Mouse (Mus musculus) hindbrain, embryonic 15.5 days (tissue): Measurements from ENCODE around the gene Pbx3. TPM values are rescaled to one million over a fixed set of nuclear protein-coding genes. Genes with fewer than 3 reads are reported as not detected.
A peak's percentile ranks its signal among the peaks of the same experiment; 100 is the strongest.

Source experiments
- ATAC-seq: fragments of 200-750 bp; cut with Nextera tagmentation; 2 replicates; pipeline ENCODE4 v1.8.0; 2017; ENCODE audit warnings: low read depth, moderate number of reproducible peaks, moderate TSS enrichment; ENCODE audit not compliant: low FRiP score
- H3K27ac ChIP-seq: fragments of 300-500 bp; sonication (generic); replicated peaks from 2 replicates; pipeline ENCODE4 v1.5.1; 2015; ENCODE audit warnings: mild to moderate bottlenecking, inconsistent platforms
- H3K27me3 ChIP-seq: fragments of 300-500 bp; sonication (generic); 2 replicates; pipeline ENCODE4 v1.6.1; 2015; ENCODE audit warnings: control low read depth, inconsistent platforms
- H3K36me3 ChIP-seq: fragments of 300-500 bp; sonication (generic); 2 replicates; pipeline ENCODE4 v1.6.1; 2015; ENCODE audit warnings: control low read depth, inconsistent platforms
- H3K4me1 ChIP-seq: fragments of 300-500 bp; sonication (generic); replicated peaks from 2 replicates; pipeline ENCODE4 v1.6.1; 2015; ENCODE audit warnings: control low read depth, inconsistent platforms
- H3K4me2 ChIP-seq: fragments of 300-500 bp; sonication (generic); 2 replicates; pipeline ENCODE4 v1.6.1; 2015; ENCODE audit warnings: moderate library complexity, mild to moderate bottlenecking, inconsistent platforms
- H3K4me3 ChIP-seq: fragments of 300-500 bp; sonication (generic); 2 replicates; pipeline ENCODE4 v1.5.1; 2015; ENCODE audit warnings: mild to moderate bottlenecking, inconsistent platforms
- H3K9ac ChIP-seq: fragments of 300-500 bp; sonication (generic); 2 replicates; pipeline ENCODE4 v1.6.1; 2015; ENCODE audit warnings: inconsistent platforms
- H3K9me3 ChIP-seq: fragments of 300-500 bp; sonication (generic); 2 replicates; pipeline ENCODE4 v1.6.1; 2016; ENCODE audit warnings: control low read depth, inconsistent platforms
- WGBS: fragments of 180-500 bp; shearing (Covaris S2); methylation state at CpG from one replicate; pipeline ENCODE4 v1.1.7; 2015; 5-methylcytosine and 5-hydroxymethylcytosine counted together
- polyA plus RNA-seq: library from polyadenylated mRNA; unstranded; fragments of >200 nt; fragmentation: Nextera tagmentation; extraction: Ambion mirVana; gene quantifications from 2 replicates; pipeline ENCODE4 v1.2.1, GENCODE M21; 2015

Pbx3 gene
- polyA plus RNA-seq, 1 experiment from 2014 or later: 130 TPM

DNA sequence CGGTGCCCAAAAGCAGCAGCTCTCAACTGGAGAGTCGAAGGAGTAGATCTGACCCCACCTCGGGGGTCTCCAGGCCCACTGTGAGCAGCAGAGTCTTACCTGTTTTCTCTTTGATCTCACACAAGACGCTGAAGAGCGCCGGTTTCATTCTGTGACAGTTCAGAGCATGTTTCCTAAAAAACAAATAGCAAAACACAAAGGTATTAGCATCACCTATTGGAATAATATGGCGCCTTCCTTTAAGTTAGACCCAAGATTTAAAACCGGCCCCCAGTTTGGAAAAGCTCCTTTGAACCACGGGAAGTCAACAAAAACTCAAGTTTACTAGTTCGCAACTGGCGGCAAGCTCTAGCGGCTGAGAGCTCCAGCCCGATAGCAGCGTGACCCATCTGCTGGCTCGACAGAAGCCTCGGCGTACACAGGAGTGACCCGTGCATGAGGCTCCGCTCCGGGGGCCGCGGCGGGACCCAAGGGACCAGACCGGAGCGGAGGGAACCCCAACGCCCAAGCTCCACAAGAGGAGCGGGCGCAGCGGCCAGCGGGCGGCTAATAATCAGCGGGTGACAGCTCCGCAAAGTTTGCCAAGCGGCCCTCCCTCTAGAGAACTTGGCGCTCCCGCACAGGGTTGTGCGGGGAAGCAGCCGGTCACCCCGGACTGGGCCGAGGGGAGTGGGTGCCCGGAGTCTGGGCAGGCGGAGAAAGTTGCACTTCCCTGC is 2.1 kb downstream of the Pbx3 start:
- Histone ChIP-seq H3K36me3 (no peaks in the 10 kb centered on the region), H3K9me3 (no peaks in the 10 kb centered on the region), H3K4me1 (peaks cover 31% of the 10 kb centered on the region), H3K9ac (peak overlapping the region; percentile 79), H3K4me2 (peak overlapping the region; percentile 76), H3K27me3 (no peaks in the 10 kb centered on the region), H3K27ac (peak overlapping the region; percentile 97), H3K4me3 (peak overlapping the region; percentile 78)
- WGBS: under 1% methylated on average over 42 of the region's 42 CpGs
- no peak for ATAC-seq

DNA sequence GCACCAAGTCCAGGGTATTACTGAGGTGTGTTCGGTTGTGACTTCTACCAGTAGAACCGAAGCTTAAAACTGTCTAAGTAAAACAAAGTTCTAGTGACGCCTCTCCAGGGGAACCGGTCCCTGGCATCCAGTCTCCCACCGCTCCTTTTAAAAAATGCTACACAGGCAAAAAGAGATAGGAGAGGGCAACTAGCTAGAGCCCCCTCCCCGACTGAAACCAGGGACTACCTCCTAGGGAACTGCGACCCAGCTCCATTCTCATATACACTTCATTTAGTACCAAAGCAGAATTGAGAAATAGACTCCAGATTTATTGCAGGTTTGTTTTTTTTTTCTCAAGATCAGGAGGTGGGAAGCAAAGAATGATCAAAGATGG is 2.6 kb downstream of the Pbx3 start:
- Histone ChIP-seq H3K36me3 (no peaks in the 10 kb centered on the region), H3K9ac (peak overlapping the region; percentile 79), H3K27me3 (no peaks in the 10 kb centered on the region), H3K9me3 (no peaks in the 10 kb centered on the region), H3K4me3 (peak overlapping the region; percentile 78), H3K27ac (peak overlapping the region; percentile 97), H3K4me1 (peaks cover 31% of the 10 kb centered on the region), H3K4me2 (peak overlapping the region; percentile 76)
- ATAC-seq: no peak
- WGBS: 4% methylated on average over 7 of the region's 7 CpGs

DNA sequence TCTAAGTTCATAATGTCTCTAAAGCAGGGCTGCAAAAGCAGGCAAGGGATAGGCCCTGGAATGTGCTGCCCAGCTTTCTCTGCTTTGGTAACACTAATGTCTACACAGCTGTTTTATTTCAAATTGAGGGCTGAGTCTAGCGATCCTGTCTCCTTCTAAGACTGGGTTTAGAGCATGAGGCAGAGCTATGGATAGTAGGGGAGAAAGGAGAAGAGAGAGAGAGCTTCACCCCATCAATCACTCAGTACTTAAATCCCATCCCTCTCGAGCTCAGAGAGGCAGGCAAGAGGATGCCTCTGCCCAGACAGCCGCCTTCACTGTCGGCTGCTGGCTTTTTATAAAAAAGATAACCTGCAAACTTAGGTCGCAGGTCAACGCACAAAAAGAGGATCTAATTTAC is 4.5 kb downstream of the Pbx3 start:
- H3K27ac ChIP-seq: peak overlapping the region; percentile 77
- peak overlapping the region; percentile 37 for H3K4me3 ChIP-seq
- no peaks in the 10 kb centered on the region for H3K9me3 ChIP-seq
- peaks cover 31% of the 10 kb centered on the region for H3K4me1 ChIP-seq
- WGBS: 21% methylated on average over 6 of the region's 6 CpGs
- no peaks in the 10 kb centered on the region for H3K36me3 ChIP-seq
- H3K9ac ChIP-seq: peak overlapping the region; percentile 53
- no peaks in the 10 kb centered on the region for H3K27me3 ChIP-seq
- ATAC-seq: no peak
- peak overlapping the region; percentile 55 for H3K4me2 ChIP-seq

DNA sequence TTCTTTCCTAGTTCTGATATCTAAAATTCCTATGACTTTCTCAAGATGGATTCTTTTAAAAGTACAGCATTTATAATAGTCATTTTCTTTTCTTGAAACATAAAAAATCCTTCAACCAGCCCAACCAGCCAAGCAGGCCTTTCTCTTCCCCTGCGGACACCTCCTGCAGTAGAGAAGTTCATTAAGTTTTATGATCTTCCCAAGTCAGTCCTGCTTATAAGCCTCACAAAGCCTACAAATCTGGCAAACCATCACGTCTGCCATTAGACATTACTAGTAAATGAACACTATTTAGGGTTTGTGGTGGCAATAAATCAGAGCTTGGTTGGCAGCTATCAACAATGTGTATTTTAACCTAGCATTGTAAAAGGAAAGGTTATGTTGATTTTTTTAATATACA is 5.9 kb downstream of the Pbx3 start:
- Histone ChIP-seq H3K36me3 (no peaks in the 10 kb centered on the region), H3K27ac (peak overlapping the region; percentile 56; the same call in 1 of the 2 replicates), H3K9me3 (no peaks in the 10 kb centered on the region), H3K4me2 (peak overlapping the region; percentile 55), H3K9ac (no peak overlapping the region), H3K4me1 (peaks cover 28% of the 10 kb centered on the region), H3K27me3 (no peaks in the 10 kb centered on the region), H3K4me3 (peak overlapping the region; percentile 28)
- no peak for ATAC-seq
- WGBS: 42% methylated on average over 2 of the region's 2 CpGs

DNA sequence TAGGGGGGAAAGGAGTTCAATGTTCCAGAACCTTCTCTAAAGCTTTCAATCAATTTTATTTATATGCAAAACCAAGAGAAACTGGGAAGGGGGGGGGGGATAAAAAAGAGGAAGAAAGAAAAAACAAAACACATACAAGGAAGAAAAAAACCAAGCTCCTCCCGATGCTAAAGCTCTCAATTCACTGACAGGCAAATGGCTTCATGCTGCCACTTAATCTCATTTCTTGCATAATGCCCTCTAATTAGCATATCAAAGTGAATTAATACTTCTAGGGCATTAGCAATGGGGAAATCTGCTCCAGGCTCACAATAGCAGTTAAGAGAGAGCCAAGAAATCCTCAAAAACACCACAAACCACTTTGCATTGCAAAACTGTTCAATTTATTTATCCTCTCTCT is 9.3 kb downstream of the Pbx3 start:
- Histone ChIP-seq H3K36me3 (no peaks in the 10 kb centered on the region), H3K4me2 (peak overlapping the region; percentile 34), H3K9me3 (no peaks in the 10 kb centered on the region), H3K9ac (peak overlapping the region; percentile 26; the same call in 1 of the 2 replicates), H3K4me3 (0 out of 2 replicates have a peak overlapping the region, but pooled peaks have one; percentile 1), H3K27me3 (no peaks in the 10 kb centered on the region), H3K4me1 (peaks cover 40% of the 10 kb centered on the region), H3K27ac (peak overlapping the region; percentile 62; the same call in 1 of the 2 replicates)
- WGBS: 7% methylated on average over 1 of the region's 1 CpGs
- no peak for ATAC-seq

DNA sequence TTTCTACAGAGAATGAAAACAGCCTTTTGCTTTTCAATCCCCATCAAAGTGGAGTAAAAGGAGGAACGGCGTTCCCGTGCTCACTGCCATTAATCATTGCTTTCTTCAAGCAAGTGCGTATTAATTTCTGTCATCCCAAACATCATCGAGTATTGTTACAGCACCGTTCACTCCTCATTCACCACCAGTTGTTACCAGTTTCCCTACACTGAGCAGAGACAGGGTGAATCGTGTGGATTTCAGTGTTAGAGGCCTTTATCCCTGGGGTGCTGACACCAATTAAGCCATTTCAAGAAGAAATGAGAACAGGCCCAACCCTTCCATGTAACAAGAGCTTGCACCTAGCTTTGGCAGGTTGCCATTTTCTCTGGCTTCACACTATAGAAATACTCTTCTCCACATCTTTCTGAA is 17.1 kb downstream of the Pbx3 start:
- H3K9ac ChIP-seq: 0 out of 2 replicates have a peak overlapping the region, but pooled peaks have one; percentile 10
- H3K27ac ChIP-seq: peak overlapping the region; percentile 60
- H3K9me3 ChIP-seq: no peaks in the 10 kb centered on the region
- H3K4me3 ChIP-seq: no peak overlapping the region
- ATAC-seq: peak; percentile 37; the same call in 1 of the 2 replicates
- no peaks in the 10 kb centered on the region for H3K27me3 ChIP-seq
- peaks cover 46% of the 10 kb centered on the region for H3K4me1 ChIP-seq
- WGBS: 24% methylated on average over 7 of the region's 7 CpGs
- H3K4me2 ChIP-seq: peak overlapping the region; percentile 29
- H3K36me3 ChIP-seq: no peaks in the 10 kb centered on the region

DNA sequence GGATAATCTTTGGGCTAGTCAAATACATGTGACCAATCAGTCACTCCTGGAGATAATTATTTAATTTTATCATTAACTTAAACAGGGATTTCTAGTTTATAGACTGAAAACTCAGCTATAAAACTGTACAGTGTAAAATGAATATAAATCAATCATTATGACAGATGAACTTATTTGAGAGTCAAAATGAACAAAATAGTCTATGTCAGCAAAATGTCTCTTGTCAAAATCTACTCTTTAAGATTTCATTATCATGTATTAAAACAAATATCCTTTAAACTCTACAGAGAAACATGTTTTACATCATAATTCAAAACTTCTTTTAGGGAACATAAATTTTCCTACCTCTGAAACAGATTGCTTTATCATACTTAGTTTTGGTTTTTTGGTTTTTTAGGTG is 20.9 kb downstream of the Pbx3 start:
- no peaks in the 10 kb centered on the region for H3K9me3 ChIP-seq
- no peak overlapping the region for H3K4me3 ChIP-seq
- no peak overlapping the region for H3K4me2 ChIP-seq
- no peak for ATAC-seq
- H3K36me3 ChIP-seq: no peaks in the 10 kb centered on the region
- peaks cover 25% of the 10 kb centered on the region for H3K4me1 ChIP-seq
- H3K9ac ChIP-seq: no peak overlapping the region
- H3K27me3 ChIP-seq: no peaks in the 10 kb centered on the region
- H3K27ac ChIP-seq: no peak overlapping the region

DNA sequence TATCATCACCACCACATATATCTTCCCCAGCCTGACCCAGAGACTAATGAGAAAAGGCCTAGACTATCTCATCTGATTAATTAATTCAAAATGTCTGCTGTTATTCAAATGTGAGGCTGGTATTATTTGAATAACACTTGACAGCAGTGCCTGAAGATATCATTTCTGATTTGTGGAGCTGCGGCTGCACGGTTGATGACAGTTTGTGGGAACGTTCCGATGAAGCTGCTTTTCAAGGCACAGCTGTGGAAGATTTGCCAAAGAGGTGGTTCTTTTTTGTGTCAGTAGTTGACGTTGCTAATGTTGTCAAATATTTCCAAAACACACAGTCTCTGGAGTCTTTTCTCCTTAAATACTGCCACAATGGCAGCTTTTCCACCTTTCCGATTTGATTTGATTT is 25.8 kb downstream of the Pbx3 start:
- Histone ChIP-seq H3K4me3 (no peak overlapping the region), H3K36me3 (no peaks in the 10 kb centered on the region), H3K4me1 (peaks cover 10% of the 10 kb centered on the region), H3K9me3 (no peaks in the 10 kb centered on the region), H3K27me3 (no peaks in the 10 kb centered on the region), H3K9ac (no peak overlapping the region), H3K27ac (peak overlapping the region; percentile 26; the same call in 1 of the 2 replicates), H3K4me2 (peak overlapping the region; percentile 13; the same call in 1 of the 2 replicates)
- ATAC-seq: no peak; the same call in 1 of the 2 replicates
- WGBS: 38% methylated on average over 6 of the region's 6 CpGs

DNA sequence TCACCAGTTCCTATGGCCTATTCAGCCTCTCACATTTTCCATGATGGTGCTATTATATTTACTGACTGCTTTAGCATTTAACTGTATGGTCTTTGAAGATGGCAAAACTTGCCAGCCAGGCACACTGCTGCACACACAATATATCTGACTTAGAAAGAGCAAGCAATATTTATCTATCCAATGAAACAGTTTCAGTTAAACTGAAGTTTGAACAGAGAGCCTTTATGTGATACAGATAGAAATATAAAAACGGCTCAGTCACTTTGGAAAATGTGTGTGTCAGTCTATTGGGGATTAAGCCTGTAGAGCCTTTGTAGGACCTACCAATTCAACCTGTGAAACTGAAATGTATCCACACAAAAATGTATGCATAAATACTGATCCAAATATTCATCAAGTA is 74.3 kb downstream of the Pbx3 start:
- Histone ChIP-seq H3K36me3 (no peaks in the 10 kb centered on the region), H3K27ac (no peak overlapping the region), H3K9ac (no peak overlapping the region), H3K27me3 (no peaks in the 10 kb centered on the region), H3K4me2 (no peak overlapping the region), H3K9me3 (no peaks in the 10 kb centered on the region), H3K4me3 (no peak overlapping the region), H3K4me1 (peaks cover 9% of the 10 kb centered on the region)
- ATAC-seq: no peak
- WGBS: 83% methylated on average over 1 of the region's 1 CpGs

DNA sequence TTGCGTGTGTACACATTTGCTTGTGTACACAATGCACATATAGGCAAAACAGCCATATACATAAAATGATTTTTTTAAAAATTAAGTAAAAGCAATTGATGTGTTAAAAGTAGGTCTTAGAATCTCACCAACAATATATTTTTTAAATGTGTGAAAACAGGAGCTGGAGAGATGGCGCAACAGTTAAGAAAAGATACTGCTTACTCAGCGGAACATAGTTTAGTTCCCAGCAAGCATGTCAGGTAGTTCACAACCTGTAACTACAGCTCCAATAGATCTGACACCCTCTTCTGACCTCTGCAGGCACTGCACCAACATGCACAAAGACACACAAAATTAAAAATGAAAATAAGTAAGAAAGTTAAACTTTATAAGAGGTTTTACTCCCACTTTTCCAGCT is 74.7 kb downstream of the Pbx3 start:
- no peak for ATAC-seq
- Histone ChIP-seq H3K9me3 (no peaks in the 10 kb centered on the region), H3K4me2 (no peak overlapping the region)

DNA sequence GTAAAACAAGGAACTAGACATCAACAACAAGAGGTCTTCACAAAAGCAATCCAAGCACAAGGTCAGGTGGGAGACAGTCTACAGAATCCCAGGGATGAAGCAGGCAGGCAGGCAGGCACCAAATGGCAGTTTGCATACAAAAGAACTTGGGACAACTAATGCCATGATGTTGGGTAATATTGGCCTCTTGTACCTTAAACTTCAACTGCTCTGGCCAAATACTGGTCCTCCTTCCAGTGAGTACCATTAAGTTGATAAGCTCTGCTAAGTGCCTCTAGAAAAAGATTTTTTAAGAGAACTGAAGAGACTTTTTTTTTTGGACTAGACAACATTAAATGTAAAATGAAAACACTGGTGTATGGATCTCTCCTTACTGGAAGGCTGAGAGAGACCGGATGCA is 83.2 kb downstream of the Pbx3 start:
- no peak for ATAC-seq

More for the DNA sequence above, 74.7 kb downstream of the Pbx3 start:
- no peaks in the 10 kb centered on the region for H3K27me3 ChIP-seq
- H3K4me3 ChIP-seq: no peak overlapping the region
- 96% methylated on average over 3 of the region's 3 CpGs for WGBS
- peaks cover 5% of the 10 kb centered on the region for H3K4me1 ChIP-seq
- no peak overlapping the region for H3K27ac ChIP-seq
- H3K36me3 ChIP-seq: no peaks in the 10 kb centered on the region
- H3K9ac ChIP-seq: no peak overlapping the region

DNA sequence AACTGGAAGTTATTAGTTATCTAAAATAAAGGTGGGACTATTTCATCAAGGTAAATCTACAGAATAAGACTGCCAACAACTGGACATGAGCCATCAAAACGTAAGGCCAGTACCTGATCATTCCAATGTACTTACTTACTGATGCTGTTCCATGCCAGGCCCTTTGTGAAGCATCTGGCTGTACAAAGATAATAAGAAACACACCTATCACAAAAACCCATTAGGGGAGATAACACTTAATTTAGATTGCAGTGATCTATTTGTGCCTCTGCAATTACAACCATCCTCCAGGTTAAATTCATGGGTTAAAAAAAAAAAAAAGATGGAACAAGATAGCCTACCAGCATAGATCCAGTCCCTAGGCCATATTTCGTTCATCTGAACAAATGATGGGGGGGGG is 88.7 kb downstream of the Pbx3 start:
- no peaks in the 10 kb centered on the region for H3K9me3 ChIP-seq
- peaks cover 45% of the 10 kb centered on the region for H3K4me1 ChIP-seq
- H3K9ac ChIP-seq: no peak overlapping the region
- H3K4me3 ChIP-seq: no peak overlapping the region
- no peak overlapping the region for H3K4me2 ChIP-seq
- H3K27me3 ChIP-seq: no peaks in the 10 kb centered on the region
- ATAC-seq: no peak
- no peak overlapping the region for H3K27ac ChIP-seq
- 81% methylated on average over 2 of the region's 2 CpGs for WGBS
- H3K36me3 ChIP-seq: no peaks in the 10 kb centered on the region

More for the DNA sequence above, 83.2 kb downstream of the Pbx3 start:
- Histone ChIP-seq H3K27ac (no peak overlapping the region), H3K4me3 (no peak overlapping the region), H3K27me3 (no peaks in the 10 kb centered on the region), H3K4me1 (peaks cover 22% of the 10 kb centered on the region), H3K4me2 (no peak overlapping the region), H3K36me3 (no peaks in the 10 kb centered on the region), H3K9me3 (no peaks in the 10 kb centered on the region), H3K9ac (no peak overlapping the region)
- WGBS: 89% methylated on average over 1 of the region's 1 CpGs
